Mouse (Mus musculus): ENCODE measurements at regions not wholly inside any gene's neighbourhood (a gene's known extent, or its start where the extent isn't known, plus 50 kb on each side); places are given as distances from the start of the nearest gene placed in this dataset.

DNA sequence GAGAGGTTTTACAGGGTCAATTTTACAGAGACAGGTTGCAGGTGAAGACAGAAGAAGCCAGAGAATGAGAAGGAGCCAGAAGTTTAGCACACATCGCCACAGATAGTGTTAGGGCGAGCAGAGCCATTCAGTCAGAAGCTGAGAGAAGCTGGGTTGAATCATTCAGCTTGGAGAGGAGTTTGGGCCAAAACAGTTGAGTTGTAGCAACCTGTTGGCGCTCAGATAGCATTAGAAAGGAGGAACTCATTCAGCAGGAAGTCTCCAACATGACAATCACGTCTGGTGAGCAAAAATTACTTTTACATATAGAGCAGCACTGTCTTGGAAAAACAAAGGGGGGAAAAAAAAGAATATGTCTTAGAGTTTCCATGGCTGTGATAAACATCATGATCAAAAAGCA, 53.2 kb downstream of the Fam43a start:
- in situ Hi-C loops (cut with MboI, MseI) = no loop called here

DNA sequence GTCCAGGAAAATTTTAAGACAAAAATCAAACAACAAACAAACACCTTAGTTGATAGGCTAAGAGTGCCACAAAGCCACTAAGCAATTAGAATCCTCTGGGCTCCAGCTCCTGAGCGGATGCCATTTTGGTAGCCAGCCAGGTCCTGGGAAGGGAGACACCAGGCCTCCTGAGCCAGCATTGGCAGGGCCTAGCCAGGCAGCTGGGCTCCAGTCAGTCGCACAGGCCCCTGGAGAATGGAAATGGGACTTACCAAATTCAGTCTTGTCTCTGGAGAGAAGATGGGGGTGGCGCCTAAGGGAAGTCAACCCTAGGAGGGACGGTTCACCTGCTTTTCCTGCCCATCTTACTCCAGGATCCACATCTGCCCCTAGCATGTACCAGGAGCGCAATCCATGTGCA, 54.3 kb downstream of the Fam43a start:
- in situ Hi-C loops (cut with MboI, MseI) = no loop called here

DNA sequence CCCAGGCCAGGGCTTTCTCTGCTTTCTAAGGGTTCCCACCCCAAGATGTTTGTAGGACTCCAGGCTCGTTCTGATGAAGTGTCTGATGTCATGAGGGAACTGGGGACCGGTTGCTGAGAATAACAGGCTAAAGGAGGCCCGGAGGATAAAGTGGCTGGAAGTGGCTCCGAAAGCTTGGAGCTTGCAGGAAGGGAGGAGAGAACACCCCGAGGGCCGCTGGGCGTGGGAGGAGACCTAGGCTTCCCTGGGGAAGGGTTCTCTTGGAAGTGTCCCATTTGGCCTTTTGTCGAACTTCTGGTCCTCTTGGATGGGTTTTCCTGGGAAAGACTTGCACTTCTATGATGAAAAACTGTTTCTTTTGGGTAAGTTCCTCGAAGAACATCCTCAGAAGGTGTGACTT, 54.7 kb downstream of the Fam43a start:
- in situ Hi-C loops (cut with MboI, MseI) = no loop called here

DNA sequence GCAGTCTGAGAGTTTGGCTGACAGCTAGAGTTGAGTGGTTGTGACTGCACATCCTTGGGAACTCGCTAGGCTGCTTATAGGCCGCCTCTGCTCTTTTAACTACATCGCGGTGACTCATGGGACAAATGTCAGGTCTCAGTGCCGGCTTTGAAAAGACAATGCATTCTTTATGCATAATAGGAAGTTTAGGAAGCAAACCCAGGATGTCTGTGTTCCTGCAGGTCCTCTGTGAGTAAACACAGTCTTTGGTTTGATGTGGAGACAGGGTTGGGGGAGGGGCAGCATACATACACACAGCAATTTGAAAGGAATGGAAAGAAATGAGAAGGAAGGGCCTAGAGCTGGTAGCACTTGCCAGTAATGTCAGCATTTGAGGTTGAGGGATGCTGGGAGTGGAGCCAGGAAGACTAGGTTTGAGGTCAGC, 56.3 kb downstream of the Fam43a start:
- in situ Hi-C loops (cut with MboI, MseI) = no loop called here

DNA sequence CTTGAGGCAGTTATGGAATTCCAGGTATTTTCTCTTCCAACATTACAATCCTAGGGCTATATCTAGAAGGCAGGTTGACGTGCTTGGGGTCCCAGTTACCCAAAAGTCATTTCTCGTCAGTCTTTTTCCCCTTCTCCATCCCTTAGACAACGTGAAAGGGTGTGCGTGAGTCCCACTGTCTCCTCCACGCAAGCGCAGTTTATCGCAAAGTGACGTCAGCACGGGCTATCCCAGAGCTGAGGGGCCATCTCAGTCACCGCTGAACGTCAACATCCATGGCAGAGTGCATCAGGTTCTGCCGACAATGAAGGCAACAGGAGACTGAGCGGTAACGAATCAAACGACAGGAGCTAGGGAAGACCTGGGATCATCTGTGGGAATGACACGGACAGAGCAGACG, 57.4 kb downstream of the Fam43a start:
- in situ Hi-C loops (cut with MboI, MseI) = no loop called here

DNA sequence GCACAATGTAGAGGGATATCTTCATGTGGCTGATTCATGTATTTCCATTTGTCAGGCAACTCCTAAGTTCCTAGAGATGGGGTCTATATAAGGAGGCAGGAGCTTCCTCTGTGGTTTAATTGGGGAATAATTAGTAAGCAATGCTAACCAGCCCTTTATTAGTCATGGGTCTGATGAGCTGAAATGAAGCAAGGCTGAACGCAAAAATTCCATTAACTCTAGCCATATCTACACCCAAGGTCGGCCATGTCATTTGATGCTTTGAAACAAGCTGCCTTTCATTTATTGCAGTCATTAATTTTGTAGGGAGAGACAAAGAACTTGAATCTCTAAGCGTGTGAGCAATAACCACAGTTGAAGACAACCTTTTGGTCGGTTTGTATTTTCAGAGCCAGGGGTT, 59.4 kb downstream of the Fam43a start:
- in situ Hi-C loops (cut with MboI, MseI) = no loop called here

DNA sequence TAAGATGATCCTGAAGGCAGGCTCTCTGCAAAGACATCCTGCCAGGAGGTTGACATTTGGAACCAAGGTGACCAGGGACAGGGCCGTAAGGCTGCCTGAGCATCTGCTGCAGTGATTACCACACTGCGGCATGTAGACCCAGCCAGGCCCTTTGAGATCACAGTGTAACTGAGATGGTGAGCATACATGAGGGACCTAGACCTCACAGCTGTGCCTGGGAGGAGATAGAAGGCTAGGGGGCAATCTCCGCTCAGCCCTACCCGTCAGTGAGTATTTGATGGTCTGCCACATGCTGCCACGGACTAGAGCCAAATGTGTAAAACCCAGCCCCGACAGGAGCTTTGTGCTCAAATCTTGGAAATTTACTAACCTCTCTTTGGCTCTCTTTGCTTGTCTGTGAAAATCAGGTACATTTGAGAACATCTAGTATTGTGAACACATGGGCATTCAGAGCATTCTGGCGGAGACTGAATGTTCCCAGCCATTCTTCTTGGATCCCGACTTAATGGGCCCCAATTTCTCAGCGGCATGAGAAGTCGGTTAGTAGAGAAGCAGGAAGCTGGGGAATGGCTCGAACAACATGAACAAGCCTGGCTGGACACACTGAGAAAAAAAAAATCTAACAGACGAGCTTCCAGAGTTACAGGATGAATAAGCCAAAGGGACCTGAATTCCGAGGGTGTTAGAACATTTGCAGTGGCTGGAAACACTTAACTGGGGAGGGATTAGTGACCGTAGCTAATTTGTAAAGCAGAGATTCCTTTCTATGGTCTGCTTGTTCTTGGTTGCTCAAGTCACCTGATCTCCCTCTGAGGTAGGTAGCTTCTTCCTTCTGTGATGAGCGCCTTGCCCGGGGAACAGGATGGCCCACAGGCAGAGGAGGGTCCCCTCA, 61.8 kb downstream of the Fam43a start:
- in situ Hi-C loops (cut with MboI, MseI) = no loop called here

DNA sequence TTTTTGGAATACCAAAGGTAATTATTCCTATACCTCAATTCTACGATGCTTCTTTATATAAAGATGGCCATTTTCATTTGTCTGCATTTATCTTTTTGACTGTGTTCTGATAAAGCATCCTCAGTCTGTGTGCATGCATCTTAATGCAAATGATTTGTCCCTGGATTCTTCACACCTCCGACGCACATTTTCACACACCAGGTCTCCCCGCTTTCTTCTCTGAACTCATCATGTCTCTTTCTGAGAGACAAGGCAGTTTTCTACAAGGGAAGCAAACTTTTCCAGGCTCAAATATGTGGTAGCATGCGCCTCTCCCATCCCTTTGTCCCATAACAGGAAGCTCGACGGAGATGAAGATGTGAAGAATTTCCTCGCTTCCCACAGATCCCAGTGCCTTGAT, 63.5 kb downstream of the Fam43a start:
- in situ Hi-C loops (cut with MboI, MseI) = no loop called here

DNA sequence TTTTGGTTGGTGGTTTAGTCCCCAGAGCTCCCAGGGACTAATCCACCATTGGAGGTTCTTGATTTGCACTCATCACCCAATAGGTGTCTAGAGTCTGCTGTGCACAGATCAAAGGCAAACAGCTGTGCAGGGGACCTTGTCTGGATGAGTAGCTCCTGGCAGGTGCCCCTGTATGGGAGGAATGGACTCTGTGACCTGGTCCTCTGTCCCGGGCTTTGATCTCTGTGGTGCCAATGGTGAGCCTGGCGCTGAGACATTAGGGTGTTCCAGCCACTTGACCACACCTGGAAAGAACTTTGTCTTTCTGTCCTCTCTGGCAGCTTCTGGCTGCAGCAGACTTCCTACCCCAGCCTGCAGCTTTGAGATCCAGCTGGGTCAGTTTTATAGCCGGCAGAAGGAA, 64.4 kb downstream of the Fam43a start:
- in situ Hi-C loops (cut with MboI, MseI) = no loop called here

DNA sequence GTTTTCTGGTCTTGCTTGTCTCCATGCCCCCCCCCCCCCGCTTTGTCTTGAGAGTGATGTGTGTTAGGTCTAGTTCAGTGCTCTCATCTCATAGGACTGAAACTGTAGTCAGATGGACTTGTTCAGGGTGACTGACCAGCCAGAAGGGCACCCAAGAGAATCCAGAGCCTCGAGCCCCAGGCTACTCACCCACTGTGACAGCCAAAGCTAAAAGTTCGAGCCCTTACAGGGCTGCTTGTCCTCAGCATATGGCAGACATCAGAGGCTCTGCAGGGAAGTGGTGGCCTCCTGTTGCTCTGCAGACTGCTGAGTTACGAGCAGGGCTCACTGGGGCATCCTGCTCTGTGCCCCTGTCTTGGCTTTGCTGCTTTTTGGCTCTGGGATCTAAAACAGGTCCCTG, 64.9 kb downstream of the Fam43a start:
- in situ Hi-C loops (cut with MboI, MseI) = no loop called here

DNA sequence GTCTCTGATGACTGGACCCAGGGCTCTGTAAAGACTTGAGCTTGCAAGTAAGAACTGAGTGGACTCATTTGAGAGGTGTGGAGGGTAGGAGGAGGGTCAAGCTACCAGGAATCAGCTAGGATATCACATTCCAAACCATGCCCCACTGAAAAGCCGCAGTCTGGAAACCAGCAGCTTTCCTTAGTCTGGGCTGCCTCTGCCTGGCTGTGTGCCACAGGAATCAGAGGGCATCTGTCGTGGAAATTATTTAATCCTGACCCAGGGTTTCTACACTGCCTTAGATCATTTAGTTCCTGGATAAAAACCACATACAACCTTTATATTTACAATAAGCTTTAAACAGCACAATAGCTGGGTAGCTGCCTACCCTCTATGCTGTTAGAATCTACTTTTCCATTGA, 66.4 kb downstream of the Fam43a start:
- in situ Hi-C loops (cut with MboI, MseI) = no loop called here

DNA sequence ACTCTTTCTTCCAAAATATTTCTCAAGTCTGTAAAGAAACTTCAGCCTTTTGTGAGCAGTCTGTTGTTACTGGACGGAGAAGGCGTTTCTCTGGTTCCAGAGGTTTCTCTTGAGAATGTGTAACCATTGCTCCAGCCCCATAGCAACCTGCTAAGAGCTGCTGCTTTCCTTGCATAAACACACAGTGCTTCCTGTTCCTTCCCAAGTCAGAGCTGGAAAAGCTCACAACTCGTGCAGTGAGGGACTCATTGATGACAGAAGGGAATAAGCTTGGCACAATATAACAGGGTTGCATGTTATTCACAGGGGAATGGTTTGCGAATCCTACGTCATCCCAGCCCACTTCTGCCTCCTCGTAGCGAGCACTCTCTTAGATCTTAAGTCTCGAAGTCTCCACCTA, 70.4 kb downstream of the Fam43a start:
- in situ Hi-C loops (cut with MboI, MseI) = no loop called here

DNA sequence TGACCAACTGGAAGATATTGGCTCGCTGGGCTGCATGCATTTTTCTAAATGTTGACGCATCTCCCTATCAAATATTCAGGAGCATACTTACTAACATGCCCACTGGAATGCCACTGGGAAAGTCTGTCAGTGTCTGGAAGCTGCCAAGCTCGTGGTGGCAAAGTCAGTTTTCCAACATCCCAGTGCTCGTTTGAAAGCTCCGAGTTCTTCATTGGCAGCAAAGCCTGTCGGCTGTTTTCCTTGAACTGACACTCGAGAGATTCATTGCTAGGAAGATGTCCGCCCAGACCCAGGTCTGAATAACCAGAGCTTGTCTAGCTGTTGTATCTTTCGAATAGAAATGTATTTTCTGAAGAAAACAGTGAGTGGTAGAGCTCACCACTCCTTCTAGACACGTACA, 72.1 kb downstream of the Fam43a start:
- in situ Hi-C loops (cut with MboI, MseI) = no loop called here

DNA sequence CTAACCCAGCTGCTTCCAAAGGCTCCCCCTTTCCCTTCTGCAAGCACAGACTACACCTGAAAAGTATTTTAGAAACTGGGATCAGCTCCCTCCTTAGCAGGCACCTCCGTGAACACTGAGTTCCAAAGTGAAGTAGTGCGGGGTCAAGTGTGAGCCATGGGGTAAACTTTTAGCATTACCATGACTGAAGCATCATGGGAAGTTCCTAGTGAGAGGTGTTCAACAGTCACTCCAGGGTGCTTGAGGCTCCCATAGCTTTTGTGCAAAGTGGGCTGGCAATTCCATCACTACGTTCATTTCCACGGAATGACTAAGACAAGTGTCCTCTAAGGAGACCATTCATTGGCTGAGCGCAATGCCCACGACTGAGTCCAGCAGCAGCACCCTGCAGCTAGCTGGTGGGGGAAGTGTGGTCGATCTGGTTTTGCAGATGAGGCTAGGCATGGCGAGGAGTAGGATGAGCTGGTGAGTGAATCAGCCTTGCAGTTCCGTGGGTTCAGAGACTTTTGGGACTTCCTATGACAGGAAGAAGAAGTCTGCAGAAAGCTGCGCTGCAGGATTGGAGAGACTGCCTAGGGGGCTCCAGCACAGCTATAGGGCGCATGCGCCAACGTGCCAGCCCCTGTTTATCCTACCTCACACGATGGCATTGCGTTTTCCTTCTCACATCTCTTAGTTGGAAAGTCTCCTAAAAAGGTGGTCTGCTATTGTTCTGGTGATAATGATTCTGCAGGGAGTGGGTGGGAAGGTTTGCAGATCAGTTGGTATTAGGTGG, 73.4 kb downstream of the Fam43a start:
- in situ Hi-C loops (cut with MboI, MseI) = no loop called here

DNA sequence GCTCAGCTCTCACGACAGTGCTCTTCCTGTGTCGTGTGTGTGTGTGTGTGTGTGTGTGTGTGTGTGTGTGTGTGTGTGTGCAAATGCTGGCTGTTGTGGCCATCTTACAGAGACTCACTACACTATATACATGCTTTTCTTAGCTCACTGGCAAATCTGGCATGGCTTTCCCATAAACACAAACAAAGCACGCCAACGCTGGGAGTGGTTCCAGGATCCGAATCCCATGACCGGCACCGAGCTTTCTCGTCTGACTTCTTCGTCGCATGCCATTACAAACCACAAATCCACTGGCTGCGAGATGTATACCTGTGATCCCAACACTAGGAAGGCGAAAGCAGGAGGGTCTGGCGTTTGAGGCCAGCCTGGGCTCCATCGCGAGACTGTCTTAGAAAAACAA, 74.1 kb downstream of the Fam43a start:
- in situ Hi-C loops (cut with MboI, MseI) = no loop called here

DNA sequence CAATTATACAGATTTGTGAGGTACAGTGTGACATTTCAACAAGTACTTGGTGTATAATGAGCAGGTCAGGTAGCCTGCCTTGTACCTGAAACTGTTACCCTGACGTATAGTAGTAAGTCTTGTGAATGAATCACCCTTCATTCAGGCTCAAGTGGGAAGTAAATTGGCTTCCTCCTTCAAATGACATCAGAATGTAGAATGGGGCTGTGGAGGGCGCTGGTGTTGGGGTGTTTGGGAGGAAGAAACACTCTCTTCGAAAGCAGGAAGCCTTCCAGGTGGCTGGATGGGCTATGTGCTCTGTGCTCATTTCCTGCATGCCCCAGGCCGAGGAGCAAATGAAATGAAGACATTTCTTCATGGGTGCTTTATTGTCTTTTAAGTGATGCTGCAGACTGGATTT, 76.3 kb downstream of the Fam43a start:
- in situ Hi-C loops (cut with MboI, MseI) = no loop called here

DNA sequence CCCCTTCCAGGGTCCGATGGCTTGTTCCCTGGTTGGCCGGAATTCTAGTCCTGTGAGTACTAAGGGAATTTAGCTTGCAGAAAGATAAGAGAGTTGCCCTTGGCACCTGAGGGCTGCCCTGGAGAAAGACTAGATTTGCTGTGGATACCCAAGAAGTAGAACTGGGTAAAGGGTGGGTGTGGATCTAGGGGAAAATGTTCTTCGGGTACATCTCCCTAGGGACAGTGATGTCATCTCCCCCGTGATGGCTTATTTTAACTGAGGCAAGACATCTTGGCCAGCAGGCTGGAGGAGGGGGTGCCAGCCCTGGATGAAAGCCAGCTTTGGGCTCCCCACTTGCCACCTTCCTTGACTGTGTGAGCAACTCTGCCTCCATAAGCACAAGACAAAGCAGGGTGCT, 77.5 kb downstream of the Fam43a start:
- in situ Hi-C loops (cut with MboI, MseI) = no loop called here

DNA sequence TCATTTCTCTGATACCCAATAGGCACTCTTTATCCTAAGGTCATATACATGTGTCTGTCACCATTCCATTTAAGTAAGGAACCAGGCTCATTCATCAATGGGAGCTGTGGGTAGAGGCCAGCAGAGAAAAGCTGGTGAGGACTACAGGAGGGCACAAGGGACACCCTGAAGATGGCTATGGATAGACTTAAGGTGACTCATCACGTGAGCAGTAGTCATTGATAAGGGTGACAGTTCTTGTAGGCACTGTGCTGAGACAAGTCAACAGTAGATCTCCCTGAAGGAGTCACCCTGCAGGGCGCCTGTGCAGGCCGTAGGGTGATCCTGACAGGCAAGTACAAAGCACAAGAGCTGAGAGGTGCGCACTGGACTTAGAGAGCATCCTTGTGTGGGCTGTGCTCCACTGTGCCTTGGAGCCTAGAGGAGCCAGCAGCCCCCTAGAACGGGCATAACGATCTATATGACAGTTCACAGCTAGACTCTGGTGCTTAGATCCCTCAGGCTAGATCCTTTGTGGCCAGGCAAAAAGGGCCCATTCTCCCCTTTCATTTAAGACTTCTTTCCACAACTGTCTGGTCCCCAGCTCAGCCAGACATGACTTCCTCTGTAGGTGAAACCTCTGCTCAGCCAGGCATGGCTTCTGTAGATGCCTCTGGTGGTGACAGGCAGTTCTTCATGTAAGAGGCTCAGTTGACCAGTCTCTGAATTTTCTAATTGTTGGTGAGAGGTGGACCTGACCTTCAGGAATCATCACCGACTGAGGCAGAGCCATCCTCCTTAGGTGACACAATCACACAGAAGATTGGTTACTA, 78.6 kb downstream of the Fam43a start:
- in situ Hi-C loops (cut with MboI, MseI) = no loop called here

DNA sequence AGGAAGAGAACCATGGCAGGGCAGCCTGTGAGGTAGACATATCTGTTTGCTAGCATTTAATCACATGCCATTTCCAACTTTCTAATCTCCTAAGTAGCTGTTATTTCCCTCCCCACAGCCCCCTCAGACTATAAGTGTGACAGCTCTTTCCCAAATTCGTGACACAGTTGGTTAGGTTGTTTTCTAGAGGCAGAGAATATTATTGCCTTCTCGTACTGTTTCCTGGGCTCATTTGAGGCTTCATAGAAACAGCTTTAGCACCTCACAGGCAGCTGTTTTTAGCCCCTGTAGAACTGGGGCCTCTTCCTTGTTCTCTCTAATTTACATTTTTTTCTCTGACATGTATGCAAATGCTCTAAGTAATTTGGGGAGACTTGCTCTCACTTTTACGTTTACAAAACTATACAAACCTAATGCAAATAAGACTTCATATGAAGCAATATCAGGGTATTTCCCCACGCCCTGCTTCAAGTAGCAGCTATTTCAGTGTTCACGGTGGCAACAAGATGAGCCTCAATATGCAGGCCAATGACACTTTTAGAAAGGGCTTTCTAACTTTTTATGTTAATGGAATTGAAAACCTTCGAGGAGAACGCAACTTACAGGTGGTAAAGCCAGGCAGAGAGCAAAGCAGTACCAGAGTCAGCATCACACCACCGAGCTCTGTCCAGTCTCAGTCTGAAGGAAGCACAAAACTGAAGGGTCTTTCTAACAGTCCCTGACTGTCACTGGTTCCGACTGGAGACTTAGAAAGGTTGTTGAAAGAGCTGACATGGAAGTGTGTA, 79.4 kb downstream of the Fam43a start:
- in situ Hi-C loops (cut with MboI, MseI) = no loop called here

DNA sequence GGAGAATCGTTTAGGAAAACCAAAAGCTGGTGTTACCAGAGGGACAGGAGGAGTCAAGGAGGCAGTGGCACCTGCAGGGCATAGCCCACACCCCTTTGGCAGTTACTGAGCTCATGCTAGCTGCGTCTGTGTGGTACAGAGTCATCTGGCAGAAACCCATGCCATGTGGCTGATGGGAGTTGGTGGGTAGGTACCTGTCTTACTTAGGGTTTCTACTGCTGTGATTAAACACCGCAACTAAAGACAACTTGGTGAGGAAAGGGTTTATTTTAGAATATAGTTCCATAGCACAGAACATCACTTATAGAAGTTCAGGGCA, 79.9 kb downstream of the Fam43a start:
- in situ Hi-C loops (cut with MboI, MseI) = no loop called here

DNA sequence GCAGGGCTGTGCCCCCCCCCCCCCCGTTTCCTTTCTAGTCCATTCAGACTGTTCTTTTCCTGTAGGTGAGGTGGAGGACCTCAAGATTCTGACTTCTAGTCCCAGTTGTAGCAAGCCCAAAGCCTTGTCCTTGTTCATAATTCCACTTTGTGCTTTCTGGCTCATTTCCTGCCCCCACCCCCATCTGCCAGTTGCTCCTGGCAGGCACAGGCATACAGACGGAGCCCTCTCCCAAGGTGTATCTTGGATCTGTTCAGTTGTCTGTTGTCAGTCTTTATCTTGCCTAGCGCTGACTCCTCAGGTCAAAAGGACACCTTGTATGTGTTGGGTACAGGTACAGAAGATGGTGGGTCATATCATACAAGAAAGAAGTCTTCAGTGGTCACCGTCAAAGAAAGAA, 81.9 kb downstream of the Fam43a start:
- in situ Hi-C loops (cut with MboI, MseI) = no loop called here

DNA sequence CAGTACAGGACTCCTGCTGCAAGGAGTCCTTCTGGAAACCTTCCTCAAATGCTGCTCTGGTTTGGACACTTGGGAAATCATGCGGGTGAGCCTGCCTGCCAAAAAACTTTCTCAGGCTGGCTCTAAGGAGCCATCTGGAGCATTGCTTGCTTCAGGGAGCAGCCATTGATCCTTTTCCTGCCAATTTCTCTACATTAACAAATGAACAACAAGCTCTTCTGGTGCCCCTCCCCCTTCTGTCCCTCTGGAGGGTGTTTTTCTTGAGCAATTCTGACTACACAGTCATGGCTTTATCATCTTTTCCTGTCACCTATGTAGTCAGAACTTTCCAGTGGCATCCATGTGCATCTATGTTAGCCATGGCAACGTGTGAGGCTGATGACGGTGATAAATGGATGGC, 84.5 kb downstream of the Fam43a start:
- in situ Hi-C loops (cut with MboI, MseI) = no loop called here
